In the genomic region with DNA sequence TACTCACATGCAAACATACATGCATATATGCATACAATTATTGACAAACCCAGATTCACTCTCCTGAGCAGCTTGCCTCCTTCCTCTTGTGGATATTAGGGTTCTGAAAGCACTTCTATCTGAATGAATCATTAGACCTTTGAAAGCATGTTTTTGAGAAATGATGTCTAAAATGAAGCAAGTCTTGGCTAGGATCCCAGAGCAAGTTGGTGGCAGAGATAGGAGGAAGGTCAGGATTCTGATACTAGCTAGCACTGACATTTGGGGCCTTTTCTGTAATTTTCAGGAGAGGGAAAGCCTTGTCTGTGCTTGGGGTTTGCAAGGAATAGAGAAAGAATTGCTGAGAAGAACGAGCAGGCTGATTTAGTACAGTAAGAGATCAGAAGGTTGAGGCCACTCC, we compare ENCODE assay signal across 14 mouse cellular contexts.
DNase-seq lines count a peak whose midpoint lies in the region.
"Had no signal": no experiment of that assay in that cellular context is flagged by ENCODE, and none has a peak within 500 bp of the region (broad histone marks: within the 10 kb centered on the region; RNA-seq: fewer than 3 reads in every experiment).

No protein-coding gene starts in this region.

- intact Hi-C loops in heart, postnatal 14 days (cut with DNase I) = no loop called here

- DNase-seq in heart, adult 11 months = peak; percentile 37
- no peak for DNase-seq in heart, postnatal 14 days
- peak; percentile 1 for DNase-seq in retina, postnatal 7 days (ENCODE audit: low read depth, low spot score)
- DNase-seq in retina, postnatal 1 day = no peak
- DNase-seq in adrenal gland, postnatal 10 days = peak; percentile 53
- DNase-seq in spleen, postnatal 36 days (ENCODE audit: low spot score in 2 of 2) = no peak
- no peak for DNase-seq in neural tube, embryonic 10.5 days (ENCODE audit: extremely low spot score, low spot score)
- DNase-seq: cerebellum, adult 18-20 months; cerebellum, adult 9-11 months; cerebellum, postnatal 36 days; forebrain, postnatal 0 days; gastrocnemius, adult 2 months; gastrocnemius, postnatal 25 days; heart, postnatal 10 days had no signal

Comparison
In these comparisons a context has a peak if more than half of its experiments do, and no peak if none do; other contexts are left out.
1. DNase-seq: peak in heart, adult 11 months (single experiment), retina, postnatal 7 days (single experiment) and adrenal gland, postnatal 10 days (single experiment); none in heart, postnatal 14 days (0 of 2), retina, postnatal 1 day (single experiment), spleen, postnatal 36 days (0 of 2) and neural tube, embryonic 10.5 days (single experiment).